Mouse (Mus musculus) CH12.LX (cell line): ENCODE measurements at regions not wholly inside any gene's neighbourhood (a gene's known extent, or its start where the extent isn't known, plus 50 kb on each side); places are given as distances from the start of the nearest gene placed in this dataset.

ENCODE experiments used
- DNase-seq: peaks from one replicate; pipeline ENCODE4 v3.0.0-alpha.2; 2013; ENCODE audit errors: extremely low read depth
- H3K27ac ChIP-seq: 2 replicates; pipeline ENCODE4 v1.5.1; 2012; ENCODE audit warnings: low read depth, mild to moderate bottlenecking, control low read depth, moderate library complexity; ENCODE audit not compliant: insufficient read depth
- H3K27me3 ChIP-seq: replicated peaks from 2 replicates; pipeline ENCODE3; 2012; ENCODE audit warnings: inconsistent platforms
- H3K36me3 ChIP-seq, 2 experiments: replicated peaks in 1 of 2; 2 replicates each; pipeline versions ENCODE3 to v1.6.1; 2012; ENCODE audit warnings: inconsistent platforms in 1 of 2, low read length in 1 of 2, mild to moderate bottlenecking in 1 of 2, mixed read lengths in 1 of 2, moderate library complexity in 1 of 2; ENCODE audit not compliant: control insufficient read depth in 1 of 2, insufficient read depth in 1 of 2
- H3K4me1 ChIP-seq, 2 experiments: 2 replicates each; pipeline ENCODE4 v1.6.1; 2012; ENCODE audit warnings: inconsistent platforms in 1 of 2, moderate library complexity in 1 of 2; ENCODE audit not compliant: insufficient read depth in 2 of 2, control insufficient read depth in 1 of 2
- H3K4me2 ChIP-seq: 2 replicates; pipeline ENCODE4 v1.6.1; 2012; ENCODE audit warnings: low read depth, mild to moderate bottlenecking, control low read depth; ENCODE audit not compliant: poor library complexity, insufficient read depth, severe bottlenecking
- H3K4me3 ChIP-seq, 3 experiments: fragments of 150-350 bp in 1 of 3; sonication (generic) in 1 of 3; replicated peaks in 1 of 3; 2 replicates each; pipeline versions ENCODE3 to v1.5.1; 2011 to 2012; ENCODE audit warnings: low read depth in 2 of 3, low read length in 2 of 3, mild to moderate bottlenecking in 2 of 3, moderate library complexity in 2 of 3, control low read depth in 1 of 3, improper control_type of control experiment in 1 of 3, inconsistent platforms in 1 of 3, mixed read lengths in 1 of 3; ENCODE audit not compliant: poor library complexity in 1 of 3
- H3K79me2 ChIP-seq: replicated peaks from 2 replicates; pipeline ENCODE4 v1.6.1; 2012; ENCODE audit warnings: mild to moderate bottlenecking, moderate library complexity; ENCODE audit not compliant: control insufficient read depth, poor library complexity, insufficient read depth, severe bottlenecking; ENCODE audit errors: extremely low read depth
- H3K9ac ChIP-seq: 2 replicates; pipeline ENCODE4 v1.6.1; 2012; ENCODE audit warnings: low read depth, mild to moderate bottlenecking, control low read depth, moderate library complexity; ENCODE audit not compliant: insufficient read depth
- H3K9me3 ChIP-seq: replicated peaks from 2 replicates; pipeline ENCODE3; 2012; ENCODE audit warnings: low read length, inconsistent platforms, mixed read lengths
- CHD1 ChIP-seq: IDR thresholded peaks from 2 replicates; pipeline ENCODE4 v1.6.1; 2012; ENCODE audit warnings: low read depth, low read length, improper control_type of control experiment, inconsistent platforms
- CHD2 ChIP-seq: IDR thresholded peaks from 2 replicates; pipeline ENCODE4 v1.6.1; 2011; ENCODE audit warnings: low read length, improper control_type of control experiment
- CTCF ChIP-seq, 2 experiments: IDR thresholded peaks in 1 of 2; conservative IDR thresholded peaks in 1 of 2; 2 replicates each; pipeline ENCODE4 v1.5.1; 2011 to 2012; ENCODE audit warnings: low read depth in 2 of 2, low read length in 2 of 2, improper control_type of control experiment in 1 of 2, inconsistent platforms in 1 of 2, mild to moderate bottlenecking in 1 of 2, moderate library complexity in 1 of 2
- E2F4 ChIP-seq: IDR thresholded peaks from 2 replicates; pipeline ENCODE4 v1.6.1; 2011; ENCODE audit warnings: low read depth, low read length, improper control_type of control experiment; ENCODE audit not compliant: insufficient replicate concordance
- ELF1 ChIP-seq: IDR thresholded peaks from 2 replicates; pipeline ENCODE4 v1.6.1; 2014; ENCODE audit warnings: low read depth, mild to moderate bottlenecking, inconsistent platforms, low read length, improper control_type of control experiment
- GABPA ChIP-seq: IDR thresholded peaks from 2 replicates; pipeline ENCODE4 v1.6.1; 2012; ENCODE audit warnings: low read depth, low read length, improper control_type of control experiment, inconsistent platforms; ENCODE audit not compliant: insufficient replicate concordance
- HCFC1 ChIP-seq: IDR thresholded peaks from 2 replicates; pipeline ENCODE4 v1.6.1; 2012; ENCODE audit warnings: low read depth, mild to moderate bottlenecking, inconsistent platforms, low read length, improper control_type of control experiment
- JUN ChIP-seq: IDR thresholded peaks from 2 replicates; pipeline ENCODE4 v1.6.1; 2011; ENCODE audit warnings: low read depth, mild to moderate bottlenecking, low read length, improper control_type of control experiment, moderate library complexity; ENCODE audit not compliant: insufficient read depth
- MAX ChIP-seq: IDR thresholded peaks from 2 replicates; pipeline ENCODE4 v1.6.1; 2011; ENCODE audit warnings: low read length, improper control_type of control experiment
- MEF2A ChIP-seq: IDR thresholded peaks from 2 replicates; pipeline ENCODE4 v1.6.1; 2014; ENCODE audit warnings: low read depth, mild to moderate bottlenecking, inconsistent platforms, low read length, improper control_type of control experiment, borderline replicate concordance
- MYC ChIP-seq: IDR thresholded peaks from 2 replicates; pipeline ENCODE4 v1.6.1; 2011; ENCODE audit warnings: low read depth, mild to moderate bottlenecking, improper control_type of control experiment, low read length
- NELFE ChIP-seq: IDR thresholded peaks from 2 replicates; pipeline ENCODE4 v1.6.1; 2011; ENCODE audit warnings: low read depth, low read length, improper control_type of control experiment
- NRF1 ChIP-seq: IDR thresholded peaks from 2 replicates; pipeline ENCODE4 v1.6.1; 2014; ENCODE audit warnings: low read depth, mild to moderate bottlenecking, inconsistent platforms, low read length, improper control_type of control experiment, moderate library complexity
- POLR2A ChIP-seq: IDR thresholded peaks from 2 replicates; pipeline ENCODE4 v1.6.1; 2011; ENCODE audit warnings: low read depth, mild to moderate bottlenecking, improper control_type of control experiment, low read length
- POLR2AphosphoS2 ChIP-seq: IDR thresholded peaks from 2 replicates; pipeline ENCODE4 v1.6.1; 2011; ENCODE audit warnings: low read depth, low read length, improper control_type of control experiment
- RAD21 ChIP-seq: IDR thresholded peaks from 2 replicates; pipeline ENCODE4 v1.6.1; 2011; ENCODE audit warnings: low read depth, mild to moderate bottlenecking, low read length, improper control_type of control experiment, moderate library complexity
- SIN3A ChIP-seq: IDR thresholded peaks from 2 replicates; pipeline ENCODE4 v1.6.1; 2012; ENCODE audit warnings: low read length, improper control_type of control experiment, inconsistent platforms
- TBP ChIP-seq: conservative IDR thresholded peaks from 2 replicates; pipeline ENCODE4 v1.6.1; 2011; ENCODE audit warnings: low read depth, low read length, improper control_type of control experiment
- TCF12 ChIP-seq: IDR thresholded peaks from 2 replicates; pipeline ENCODE4 v1.6.1; 2014; ENCODE audit warnings: low read depth, mild to moderate bottlenecking, inconsistent platforms, low read length, improper control_type of control experiment
- UBTF ChIP-seq: IDR thresholded peaks from 2 replicates; pipeline ENCODE4 v1.6.1; 2012; ENCODE audit warnings: low read depth, mild to moderate bottlenecking, inconsistent platforms, low read length, improper control_type of control experiment, moderate library complexity
- ZC3H11A ChIP-seq: IDR thresholded peaks from 2 replicates; pipeline ENCODE4 v1.6.1; 2012; ENCODE audit warnings: low read depth, mild to moderate bottlenecking, inconsistent platforms, low read length, improper control_type of control experiment
- ZKSCAN1 ChIP-seq: IDR thresholded peaks from 2 replicates; pipeline ENCODE4 v1.6.1; 2012; ENCODE audit warnings: low read depth, inconsistent platforms, low read length, improper control_type of control experiment, borderline replicate concordance
- ZMIZ1 ChIP-seq: IDR thresholded peaks from 2 replicates; pipeline ENCODE4 v1.6.1; 2012; ENCODE audit warnings: low read depth, mild to moderate bottlenecking, inconsistent platforms, low read length, improper control_type of control experiment
- ZNF384 ChIP-seq: IDR thresholded peaks from 2 replicates; pipeline ENCODE4 v1.6.1; 2012; ENCODE audit warnings: low read depth, low read length, improper control_type of control experiment, inconsistent platforms
- dilution Hi-C: fragments of 300-500 bp; cut with MboI; formaldehyde crosslinking; loops from 2 replicates; pipeline ENCODE4 v1.14.3; 2020; ENCODE audit warnings: low sequenced_read_pairs; ENCODE audit not compliant: extremely low pct_unique_long_range_greater_than_20kb, extremely low pct_ligation_motif_present
- in situ Hi-C: fragments of 300-500 bp; cut with MboI; formaldehyde crosslinking; loops from 3 replicates; pipeline ENCODE4 v1.14.3; 2019; ENCODE audit warnings: low sequenced_read_pairs, low pct_ligation_motif_present, low pct_unique_long_range_greater_than_20kb, mixed read lengths

DNA sequence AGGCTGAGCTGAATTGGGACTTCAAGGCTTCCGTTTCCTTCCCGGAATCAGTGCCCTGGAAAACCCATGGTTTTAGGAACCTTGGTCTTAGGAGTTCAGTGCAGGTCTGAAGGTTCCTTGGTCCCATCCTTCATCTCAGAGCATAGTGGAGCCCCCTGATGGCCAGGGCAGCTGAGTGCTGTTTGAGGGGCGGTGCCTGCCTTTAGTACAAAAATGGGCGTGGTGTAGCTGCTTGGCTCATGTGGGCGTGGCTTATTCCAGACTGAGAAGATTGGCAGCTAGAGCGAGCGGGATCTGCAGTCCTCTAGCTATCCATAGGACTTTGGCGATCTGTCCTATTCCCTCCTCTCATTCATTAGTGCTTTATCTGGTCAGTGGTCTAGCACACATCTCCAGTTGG, 107.0 kb upstream of the Vrk1 start:
- Histone ChIP-seq H3K27ac (no peak overlapping the region), H3K4me1 (peaks cover 0 to 30% of the 10 kb centered on the region in 2 experiments; a peak in 2 of 4 replicates), H3K27me3 (no peaks in the 10 kb centered on the region), H3K9ac (no peak overlapping the region), H3K36me3 (no peaks in the 10 kb centered on the region), H3K79me2 (no peaks in the 10 kb centered on the region), H3K9me3 (peaks cover 11% of the 10 kb centered on the region), H3K4me2 (no peak overlapping the region), H3K4me3 (no peak overlapping the region)
- dilution Hi-C loops: no loop called here
- in situ Hi-C loops: no loop called here
- DNase-seq: peak; percentile 39
- TF ChIP-seq GABPA (no peak), RAD21 (no peak), ZC3H11A (no peak), CTCF (conservative IDR thresholded peaks at IDR 0.05 in 1 of 2, IDR thresholded peaks at IDR 0.05 in 1 of 2; ENCODE audit: low read depth in 2 of 2, low read length in 2 of 2) (peak in 1 of 2 experiments; percentile 17; a peak in 1 of 4 replicates), UBTF (no peak), ELF1 (no peak), ZKSCAN1 (no peak), ZMIZ1 (no peak)

DNA sequence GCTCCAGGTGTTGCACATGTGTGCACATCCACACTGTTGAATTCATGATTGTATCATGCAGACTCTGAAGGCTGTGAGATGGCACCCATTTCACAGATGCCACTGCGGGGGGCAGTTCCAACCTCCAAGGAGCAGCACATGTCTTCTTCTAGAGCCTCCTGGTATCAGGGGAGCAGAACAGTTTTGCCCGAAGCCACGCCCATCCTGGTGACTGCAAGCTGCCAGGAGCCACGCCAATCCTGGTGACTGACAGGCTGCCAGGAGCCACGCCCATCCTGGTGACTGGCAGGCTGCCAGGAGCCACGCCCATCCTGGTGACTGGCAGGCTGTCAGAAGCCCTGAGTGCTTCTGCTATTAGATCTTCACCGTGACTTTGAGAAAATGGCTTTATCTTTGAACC, 103.4 kb upstream of the Vrk1 start:
- peaks cover 0 to 43% of the 10 kb centered on the region in 2 experiments; a peak in 2 of 4 replicates for H3K4me1 ChIP-seq
- DNase-seq: peak; percentile 87
- no peaks in the 10 kb centered on the region for H3K27me3 ChIP-seq
- no peaks in the 10 kb centered on the region for H3K9me3 ChIP-seq
- no peak overlapping the region for H3K4me2 ChIP-seq
- H3K36me3 ChIP-seq: no peaks in the 10 kb centered on the region
- peak overlapping the region in 1 of 3 experiments; percentile 23 for H3K4me3 ChIP-seq
- no peak overlapping the region for H3K27ac ChIP-seq
- dilution Hi-C loops (no loop called here), in situ Hi-C loops (no loop called here)
- no peak for TF ChIP-seq CHD2
- no peak for TF ChIP-seq RAD21
- no peak for TF ChIP-seq NRF1
- TF ChIP-seq JUN: no peak
- no peak for TF ChIP-seq ZC3H11A
- TF ChIP-seq MEF2A: no peak
- no peak for TF ChIP-seq E2F4
- TF ChIP-seq MYC: no peak
- no peak for TF ChIP-seq MAX
- TF ChIP-seq HCFC1: no peak
- TF ChIP-seq NELFE: no peak
- no peak for TF ChIP-seq POLR2A
- TF ChIP-seq POLR2AphosphoS2: no peak
- TF ChIP-seq SIN3A: no peak
- TF ChIP-seq ZNF384: no peak
- no peak for TF ChIP-seq CHD1
- no peak for TF ChIP-seq TCF12
- no peak for TF ChIP-seq TBP
- H3K9ac ChIP-seq: no peak overlapping the region
- H3K79me2 ChIP-seq: no peaks in the 10 kb centered on the region
